ENCODE assay signal across 11 mouse cellular contexts in genomic region chr9:108289347-108289746, GRCm38 (mm10). TPM values are rescaled to one million over a fixed set of nuclear protein-coding genes. Genes with fewer than 3 reads are reported as not detected.
DNase-seq lines count a peak whose midpoint lies in the region; ATAC-seq lines count a peak whose summit lies in the region.
"Had no signal": no experiment of that assay in that cellular context is flagged by ENCODE, and none has a peak within 500 bp of the region (broad histone marks: within the 10 kb centered on the region; RNA-seq: fewer than 3 reads in every experiment).

No protein-coding gene starts in this region.

- H3K4me1 ChIP-seq in heart, embryonic 13.5 days, result peaks cover 8% of the 10 kb centered on the region
- peaks cover 12% of the 10 kb centered on the region for H3K4me1 ChIP-seq in embryonic facial prominence, embryonic 10.5 days
- peaks cover 14% of the 10 kb centered on the region for H3K4me1 ChIP-seq in hindbrain, embryonic 15.5 days (replicated peaks)
- H3K4me1 ChIP-seq in midbrain, embryonic 11.5 days (ENCODE audit: control insufficient read depth, insufficient read depth, low read length), result peaks cover 2% of the 10 kb centered on the region; the same call in 1 of the 2 replicates

- H3K4me2 ChIP-seq in heart, embryonic 13.5 days, result peak overlapping the region; percentile 72
- peak overlapping the region; percentile 76 for H3K4me2 ChIP-seq in hindbrain, embryonic 15.5 days
- peak overlapping the region; percentile 50 for H3K4me2 ChIP-seq in midbrain, embryonic 11.5 days

- peak overlapping the region; percentile 81; the same call in 1 of the 2 replicates for H3K9ac ChIP-seq in heart, embryonic 13.5 days
- peak overlapping the region; percentile 69; the same call in 1 of the 2 replicates for H3K9ac ChIP-seq in hindbrain, embryonic 15.5 days
- peak overlapping the region; percentile 74 for H3K9ac ChIP-seq in midbrain, embryonic 11.5 days (ENCODE audit: low read length)

- H3K27ac ChIP-seq in heart, embryonic 13.5 days (replicated peaks), result no peak overlapping the region
- H3K27ac ChIP-seq in embryonic facial prominence, embryonic 10.5 days (replicated peaks), result peak overlapping the region; percentile 93
- peak overlapping the region; percentile 93 for H3K27ac ChIP-seq in hindbrain, embryonic 15.5 days (replicated peaks)
- H3K27ac ChIP-seq in midbrain, embryonic 11.5 days (ENCODE audit: low read depth, low read length), result no peak overlapping the region

- H3K4me3 ChIP-seq in heart, embryonic 13.5 days, result peak overlapping the region; percentile 63; the same call in 1 of the 2 replicates
- H3K4me3 ChIP-seq in embryonic facial prominence, embryonic 10.5 days, result peak overlapping the region; percentile 69
- H3K4me3 ChIP-seq in hindbrain, embryonic 15.5 days, result peak overlapping the region; percentile 64
- H3K4me3 ChIP-seq in midbrain, embryonic 11.5 days (ENCODE audit: low read depth, low read length), result no peak overlapping the region

- H3K9me3 ChIP-seq in heart, embryonic 13.5 days, result no peaks in the 10 kb centered on the region
- no peaks in the 10 kb centered on the region for H3K9me3 ChIP-seq in embryonic facial prominence, embryonic 10.5 days
- H3K9me3 ChIP-seq in hindbrain, embryonic 15.5 days, result no peaks in the 10 kb centered on the region
- H3K9me3 ChIP-seq in midbrain, embryonic 11.5 days (ENCODE audit: control insufficient read depth, low read length), result no peaks in the 10 kb centered on the region

- H3K27me3 ChIP-seq in heart, embryonic 13.5 days (replicated peaks), result no peaks in the 10 kb centered on the region
- H3K27me3 ChIP-seq in embryonic facial prominence, embryonic 10.5 days (replicated peaks; ENCODE audit: low read depth, poor library complexity, severe bottlenecking), result no peaks in the 10 kb centered on the region
- H3K27me3 ChIP-seq in hindbrain, embryonic 15.5 days, result no peaks in the 10 kb centered on the region
- no peaks in the 10 kb centered on the region for H3K27me3 ChIP-seq in midbrain, embryonic 11.5 days (ENCODE audit: control insufficient read depth, insufficient read depth, low read length)

- no peak for ATAC-seq in heart, embryonic 13.5 days (ENCODE audit: extremely low read depth, insufficient number of reproducible peaks, low FRiP score, low TSS enrichment)
- ATAC-seq in hindbrain, embryonic 15.5 days (ENCODE audit: low FRiP score, low read depth), result no peak
- no peak for ATAC-seq in midbrain, embryonic 11.5 days (ENCODE audit: low FRiP score)

- WGBS in heart, embryonic 13.5 days, result 59% methylated on average over 2 of the region's 2 CpGs
- 63% methylated on average over 2 of the region's 2 CpGs for WGBS in embryonic facial prominence, embryonic 10.5 days
- 67% methylated on average over 2 of the region's 2 CpGs for WGBS in hindbrain, embryonic 15.5 days
- 69% methylated on average over 2 of the region's 2 CpGs for WGBS in midbrain, embryonic 11.5 days

- no peak for DNase-seq in heart, adult 11 months
- no peak for DNase-seq in embryonic facial prominence, embryonic 10.5 days (ENCODE audit: low spot score)
- no peak for DNase-seq in midbrain, embryonic 11.5 days (ENCODE audit: low spot score, missing footprints)
- no peak for DNase-seq in embryo, embryonic 9.5 days (ENCODE audit: extremely low spot score)
- DNase-seq in retina, postnatal 1 day, result no peak
- DNase-seq in cerebellum, adult 8-10 months, result no peak
- DNase-seq: B cell, adult 2 months; cerebellum, adult 11-12 months; layer of hippocampus, adult 9-11 months had no signal

- H3K36me3 ChIP-seq in heart, embryonic 13.5 days, result 0 out of 2 replicates have a peak, but pooled peaks cover 8% of the 10 kb centered on the region
- peaks cover 7% of the 10 kb centered on the region for H3K36me3 ChIP-seq in embryonic facial prominence, embryonic 10.5 days (replicated peaks)
- H3K36me3 ChIP-seq in hindbrain, embryonic 15.5 days, result peaks cover 7% of the 10 kb centered on the region; the same call in 1 of the 2 replicates
- H3K36me3 ChIP-seq in midbrain, embryonic 11.5 days (ENCODE audit: control insufficient read depth, insufficient read depth, low read length), result 0 out of 2 replicates have a peak, but pooled peaks cover 2% of the 10 kb centered on the region

RNA-seq across cellular contexts. Expression of gene Nicn1, which starts 0.9 kb away (rescaled TPM):
- polyA plus RNA-seq in heart, embryonic 13.5 days (2015; fragmentation: Nextera tagmentation; extraction: Ambion mirVana), result 23.6 and 24.3 TPM in 2 replicates
- polyA plus RNA-seq in embryonic facial prominence, embryonic 10.5 days (2016; fragmentation: Nextera tagmentation; extraction: Ambion mirVana), result 38.3 and 39.3 TPM in 2 replicates
- 130 and 134 TPM in 2 replicates for polyA plus RNA-seq in hindbrain, embryonic 15.5 days (2015; fragmentation: Nextera tagmentation; extraction: Ambion mirVana)
- polyA plus RNA-seq in midbrain, embryonic 11.5 days (2014; fragmentation: Nextera tagmentation; extraction: Ambion mirVana), result 61.2 and 64.0 TPM in 2 replicates

RNA-seq across cellular contexts. Expression of gene Amt, which starts 7.3 kb away (rescaled TPM):
- 10.9 and 12.9 TPM in 2 replicates for polyA plus RNA-seq in heart, embryonic 13.5 days (2015; fragmentation: Nextera tagmentation; extraction: Ambion mirVana)
- 35.9 and 40.8 TPM in 2 replicates for polyA plus RNA-seq in embryonic facial prominence, embryonic 10.5 days (2016; fragmentation: Nextera tagmentation; extraction: Ambion mirVana)
- 27.0 and 28.3 TPM in 2 replicates for polyA plus RNA-seq in hindbrain, embryonic 15.5 days (2015; fragmentation: Nextera tagmentation; extraction: Ambion mirVana)
- 24.2 and 27.1 TPM in 2 replicates for polyA plus RNA-seq in midbrain, embryonic 11.5 days (2014; fragmentation: Nextera tagmentation; extraction: Ambion mirVana)

RNA-seq across cellular contexts. Expression of gene Rhoa, which starts 16.6 kb away (rescaled TPM):
- 332 and 341 TPM in 2 replicates for polyA plus RNA-seq in heart, embryonic 13.5 days (2015; fragmentation: Nextera tagmentation; extraction: Ambion mirVana)
- 240 and 243 TPM in 2 replicates for polyA plus RNA-seq in embryonic facial prominence, embryonic 10.5 days (2016; fragmentation: Nextera tagmentation; extraction: Ambion mirVana)
- 275 and 287 TPM in 2 replicates for polyA plus RNA-seq in hindbrain, embryonic 15.5 days (2015; fragmentation: Nextera tagmentation; extraction: Ambion mirVana)
- polyA plus RNA-seq in midbrain, embryonic 11.5 days (2014; fragmentation: Nextera tagmentation; extraction: Ambion mirVana), result 278 and 298 TPM in 2 replicates

RNA-seq across cellular contexts. Expression of gene Tcta, which starts 16.6 kb away (rescaled TPM):
- 31.2 and 32.6 TPM in 2 replicates for polyA plus RNA-seq in heart, embryonic 13.5 days (2015; fragmentation: Nextera tagmentation; extraction: Ambion mirVana)
- 14.4 and 14.7 TPM in 2 replicates for polyA plus RNA-seq in embryonic facial prominence, embryonic 10.5 days (2016; fragmentation: Nextera tagmentation; extraction: Ambion mirVana)
- 52.7 and 53.0 TPM in 2 replicates for polyA plus RNA-seq in hindbrain, embryonic 15.5 days (2015; fragmentation: Nextera tagmentation; extraction: Ambion mirVana)
- 30.8 and 34.6 TPM in 2 replicates for polyA plus RNA-seq in midbrain, embryonic 11.5 days (2014; fragmentation: Nextera tagmentation; extraction: Ambion mirVana)

RNA-seq across cellular contexts. Expression of gene Dag1, which starts 25.6 kb away (rescaled TPM):
- 136 and 138 TPM in 2 replicates for polyA plus RNA-seq in heart, embryonic 13.5 days (2015; fragmentation: Nextera tagmentation; extraction: Ambion mirVana)
- 70.1 and 73.9 TPM in 2 replicates for polyA plus RNA-seq in embryonic facial prominence, embryonic 10.5 days (2016; fragmentation: Nextera tagmentation; extraction: Ambion mirVana)
- 73.8 and 86.0 TPM in 2 replicates for polyA plus RNA-seq in hindbrain, embryonic 15.5 days (2015; fragmentation: Nextera tagmentation; extraction: Ambion mirVana)
- polyA plus RNA-seq in midbrain, embryonic 11.5 days (2014; fragmentation: Nextera tagmentation; extraction: Ambion mirVana), result 48.8 and 55.2 TPM in 2 replicates

Comparison
In these comparisons a context has a peak if more than half of its experiments do, and no peak if none do; other contexts are left out.
1. H3K27ac ChIP-seq: peak in embryonic facial prominence, embryonic 10.5 days (single experiment) and hindbrain, embryonic 15.5 days (single experiment); none in heart, embryonic 13.5 days (single experiment) and midbrain, embryonic 11.5 days (single experiment).
2. Peak in every context shown above with its lines, with median percentiles within 50 percentile points of each other: H3K4me2 ChIP-seq and H3K9ac ChIP-seq.